Mouse (Mus musculus) retina, postnatal 1 day (tissue): Measurements from ENCODE around the gene Gm3376.
"Not testable (repeated sequence)": the region's sequence is repeated elsewhere in the genome, so short reads cannot be mapped to it uniquely, and the experiment has no call there.

Experiments used
- DNase-seq: peaks from one replicate; pipeline ENCODE4 v3.0.0-alpha.2; 2012

Gene Gm3376

GRCm38 (mm10) chrY:3771373-3771772 is at the start of gene Gm3376:
Gene Gm3376, plus strand, starts transcription at chrY:3771673.
- not testable (repeated sequence) for DNase-seq
